Mouse (Mus musculus) small intestine, adult 2 months (tissue): ENCODE data around the gene Sh3pxd2b. TPM values are rescaled to one million over a fixed set of nuclear protein-coding genes. Genes with fewer than 3 reads are reported as not detected.

Experiments used
- H3K27ac ChIP-seq: fragments of 200-500 bp; 2 replicates; pipeline ENCODE4 v1.5.1; 2012; ENCODE audit warnings: low read depth, low read length, control low read depth, inconsistent platforms; ENCODE audit not compliant: insufficient read depth
- H3K27me3 ChIP-seq: fragments of 200-500 bp; 2 replicates; pipeline ENCODE4 v1.6.1; 2012; ENCODE audit warnings: mild to moderate bottlenecking, moderate library complexity, low read length, inconsistent platforms; ENCODE audit not compliant: control insufficient read depth, insufficient read depth
- H3K36me3 ChIP-seq: fragments of 200-500 bp; 2 replicates; pipeline ENCODE4 v1.6.1; 2012; ENCODE audit warnings: mild to moderate bottlenecking, low read length, control low read depth, inconsistent platforms; ENCODE audit not compliant: control insufficient read depth, insufficient read depth
- H3K4me1 ChIP-seq: fragments of 200-500 bp; 2 replicates; pipeline ENCODE4 v1.6.1; 2012; ENCODE audit warnings: low read length, inconsistent platforms, mixed read lengths; ENCODE audit not compliant: control insufficient read depth, insufficient read depth, insufficient read length
- H3K4me3 ChIP-seq: fragments of 200-500 bp; 2 replicates; pipeline ENCODE4 v1.5.1; 2012; ENCODE audit warnings: low read depth, mild to moderate bottlenecking, control low read depth, inconsistent platforms, low read length, moderate library complexity
- CTCF ChIP-seq: fragments of 200-500 bp; IDR thresholded peaks from 2 replicates; pipeline ENCODE4 v1.5.1; 2012; ENCODE audit warnings: low read depth, mild to moderate bottlenecking, control low read depth, inconsistent platforms, low read length, moderate library complexity, mixed read lengths; ENCODE audit not compliant: insufficient replicate concordance, insufficient read length; ENCODE audit errors: extremely low read depth
- POLR2A ChIP-seq: fragments of 200-500 bp; IDR thresholded peaks from 2 replicates; pipeline ENCODE4 v1.6.1; 2012; ENCODE audit warnings: low read depth, mild to moderate bottlenecking, control low read depth, inconsistent platforms, low read length, moderate library complexity
- WGBS: fragments of 180-500 bp; shearing (Covaris S2); methylation state at CpG from one replicate; pipeline ENCODE4 v1.1.7; 2018; 5-methylcytosine and 5-hydroxymethylcytosine counted together
- polyA plus RNA-seq: library from polyadenylated mRNA; depleted of rRNA; stranded (reverse); fragments of >200 nt; gene quantifications from 2 replicates; pipeline ENCODE4 v1.2.3, GENCODE M21; 2012

The Sh3pxd2b gene
- polyA plus RNA-seq, 1 experiment: 2.4 TPM

DNA sequence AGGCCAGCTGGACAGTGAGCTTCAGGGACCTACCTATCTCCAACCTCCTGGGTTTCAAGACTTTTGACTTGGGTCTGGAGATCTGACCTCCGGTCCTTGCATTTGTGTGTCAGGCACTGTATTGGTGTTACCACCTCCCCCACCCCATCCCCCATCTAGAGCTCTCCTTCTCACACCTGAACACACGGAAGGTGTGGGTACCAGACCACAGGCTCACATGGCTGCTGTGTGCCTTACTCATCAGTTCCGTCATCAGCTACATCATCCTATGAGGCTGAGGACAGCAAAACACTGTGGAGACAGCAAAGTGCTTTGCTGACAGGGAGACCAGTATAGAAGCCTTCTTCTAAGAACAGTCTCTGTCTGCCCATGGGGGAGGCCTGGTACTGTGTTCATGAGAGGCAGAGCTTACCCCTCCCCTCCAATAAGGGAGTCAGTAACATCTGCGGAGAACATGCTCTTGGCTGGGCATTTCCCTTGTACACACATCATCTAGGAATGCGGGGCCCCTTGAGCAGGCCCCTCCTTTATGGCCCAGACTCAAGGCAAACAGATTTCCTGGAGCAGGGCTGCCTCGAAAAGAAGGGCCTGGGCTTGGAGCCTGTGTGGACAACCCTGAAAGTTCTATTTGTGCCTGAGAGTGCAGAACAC lies 87.9 kb downstream of the Sh3pxd2b start:
- no peaks in the 10 kb centered on the region; the same call in 1 of the 2 replicates for H3K27me3 ChIP-seq
- H3K36me3 ChIP-seq: no peaks in the 10 kb centered on the region
- 44% methylated on average over 6 of the region's 6 CpGs for WGBS
- no peaks in the 10 kb centered on the region for H3K4me1 ChIP-seq
- TF ChIP-seq CTCF (no peak), POLR2A (no peak)
- H3K4me3 ChIP-seq: no peak overlapping the region
- H3K27ac ChIP-seq: no peak overlapping the region

- Histone ChIP-seq H3K27me3 (no peaks in the 10 kb centered on the region), H3K4me1 (no peaks in the 10 kb centered on the region), H3K4me3 (no peak overlapping the region), H3K27ac (no peak overlapping the region), H3K36me3 (no peaks in the 10 kb centered on the region)
- TF ChIP-seq POLR2A (no peak), CTCF (no peak)
- WGBS: 80% methylated on average over 3 of the region's 3 CpGs
Observed at GRCm38 (mm10) chr11:32442576-32442975, 95.0 kb downstream of the Sh3pxd2b start.

GRCm38 (mm10) chr11:32444266-32444665 lies 96.6 kb downstream of the Sh3pxd2b start:
- no peak overlapping the region for H3K27ac ChIP-seq
- WGBS: 42% methylated on average over 1 of the region's 1 CpGs
- H3K4me1 ChIP-seq: no peaks in the 10 kb centered on the region
- TF ChIP-seq POLR2A (no peak), CTCF (no peak)
- H3K36me3 ChIP-seq: no peaks in the 10 kb centered on the region
- no peaks in the 10 kb centered on the region for H3K27me3 ChIP-seq
- H3K4me3 ChIP-seq: no peak overlapping the region

- Histone ChIP-seq H3K4me3 (no peak overlapping the region), H3K27me3 (no peaks in the 10 kb centered on the region), H3K36me3 (no peaks in the 10 kb centered on the region), H3K4me1 (no peaks in the 10 kb centered on the region), H3K27ac (no peak overlapping the region)
- TF ChIP-seq CTCF (no peak), POLR2A (no peak)
- 68% methylated on average over 1 of the region's 1 CpGs for WGBS
Observed at GRCm38 (mm10) chr11:32445135-32445534, 97.5 kb downstream of the Sh3pxd2b start.

- TF ChIP-seq POLR2A (no peak), CTCF (no peak)
- Histone ChIP-seq H3K36me3 (no peaks in the 10 kb centered on the region), H3K27ac (no peak overlapping the region), H3K4me1 (no peaks in the 10 kb centered on the region), H3K27me3 (no peaks in the 10 kb centered on the region), H3K4me3 (no peak overlapping the region)
- 67% methylated on average over 6 of the region's 6 CpGs for WGBS
Observed at GRCm38 (mm10) chr11:32445637-32446226, 98.1 kb downstream of the Sh3pxd2b start.

DNA sequence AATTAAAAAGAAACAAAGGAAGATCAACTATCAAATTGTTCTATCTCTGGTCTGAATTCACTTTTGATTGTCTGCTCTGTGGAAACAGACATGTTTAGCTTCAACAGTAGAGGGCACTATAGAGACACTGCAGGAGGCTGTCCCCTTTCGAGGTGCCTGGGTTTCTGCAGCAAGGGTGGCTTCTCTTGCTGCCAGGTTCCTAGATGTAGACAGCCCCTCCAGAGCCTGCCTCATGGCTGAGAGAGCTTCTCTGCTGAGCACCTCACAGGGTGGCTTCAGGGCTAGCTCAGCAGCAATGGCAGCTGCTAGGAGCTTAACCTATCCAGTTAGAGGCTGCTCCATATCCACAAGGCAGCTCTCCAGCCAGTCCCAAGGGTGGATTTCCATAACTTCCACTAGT lies 102.6 kb downstream of the Sh3pxd2b start:
- TF ChIP-seq CTCF (peak; percentile 74; the same call in 1 of the 2 replicates), POLR2A (no peak)
- Histone ChIP-seq H3K4me3 (no peak overlapping the region), H3K27me3 (no peaks in the 10 kb centered on the region), H3K27ac (no peak overlapping the region), H3K36me3 (no peaks in the 10 kb centered on the region), H3K4me1 (no peaks in the 10 kb centered on the region)
- WGBS: 0% methylated on average over 1 of the region's 1 CpGs

GRCm38 (mm10) chr11:32451306-32451705 lies 103.7 kb downstream of the Sh3pxd2b start:
- no peak overlapping the region for H3K4me3 ChIP-seq
- TF ChIP-seq CTCF (no peak), POLR2A (no peak)
- peaks cover 5% of the 10 kb centered on the region; the same call in 1 of the 2 replicates for H3K27me3 ChIP-seq
- WGBS: 89% methylated on average over 6 of the region's 6 CpGs
- no peaks in the 10 kb centered on the region for H3K4me1 ChIP-seq
- no peak overlapping the region for H3K27ac ChIP-seq
- H3K36me3 ChIP-seq: no peaks in the 10 kb centered on the region

- 78% methylated on average over 4 of the region's 4 CpGs for WGBS
- TF ChIP-seq CTCF (no peak), POLR2A (no peak)
- Histone ChIP-seq H3K27ac (no peak overlapping the region), H3K36me3 (no peaks in the 10 kb centered on the region), H3K4me3 (no peak overlapping the region), H3K27me3 (peaks cover 5% of the 10 kb centered on the region; the same call in 1 of the 2 replicates), H3K4me1 (no peaks in the 10 kb centered on the region)
Observed at GRCm38 (mm10) chr11:32452745-32453144, 105.1 kb downstream of the Sh3pxd2b start.
